Mouse (Mus musculus) telencephalon, adult 2 months (tissue): ENCODE measurements at regions not wholly inside any gene's neighbourhood (a gene's known extent, or its start where the extent isn't known, plus 50 kb on each side); places are given as distances from the start of the nearest gene placed in this dataset.

Source experiments
- DNase-seq: peaks from one replicate; pipeline ENCODE4 v3.0.0-alpha.2; 2011; ENCODE audit warnings: low read depth, low spot score

DNA sequence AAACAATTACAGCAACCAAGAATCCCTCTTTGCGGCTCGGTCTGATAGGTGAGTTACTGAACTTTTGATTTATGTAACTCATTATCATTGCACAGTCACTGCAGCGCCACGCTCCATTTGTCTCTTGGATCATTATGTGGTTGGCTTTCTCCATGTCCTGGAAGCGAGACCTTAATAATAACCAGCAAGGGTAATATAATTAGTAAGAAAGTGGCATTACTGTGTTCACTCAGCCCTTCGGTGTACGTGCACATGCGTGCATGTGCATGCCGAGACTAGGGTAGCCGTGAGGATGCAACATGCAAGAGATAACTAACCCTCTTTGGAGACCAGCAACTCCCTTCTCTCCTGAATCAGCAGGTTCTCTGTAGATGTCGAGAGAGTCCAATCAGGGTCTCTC, 114.9 kb upstream of the Camk1g start:
- no peak for DNase-seq

GRCm38 (mm10) chr1:193477298-193477697, 107.2 kb upstream of the Camk1g start:
- DNase-seq: no peak

- DNase-seq: no peak
Observed at GRCm38 (mm10) chr1:193476805-193477204, 106.7 kb upstream of the Camk1g start.

GRCm38 (mm10) chr1:193466306-193466705, 96.2 kb upstream of the Camk1g start:
- DNase-seq: no peak

DNA sequence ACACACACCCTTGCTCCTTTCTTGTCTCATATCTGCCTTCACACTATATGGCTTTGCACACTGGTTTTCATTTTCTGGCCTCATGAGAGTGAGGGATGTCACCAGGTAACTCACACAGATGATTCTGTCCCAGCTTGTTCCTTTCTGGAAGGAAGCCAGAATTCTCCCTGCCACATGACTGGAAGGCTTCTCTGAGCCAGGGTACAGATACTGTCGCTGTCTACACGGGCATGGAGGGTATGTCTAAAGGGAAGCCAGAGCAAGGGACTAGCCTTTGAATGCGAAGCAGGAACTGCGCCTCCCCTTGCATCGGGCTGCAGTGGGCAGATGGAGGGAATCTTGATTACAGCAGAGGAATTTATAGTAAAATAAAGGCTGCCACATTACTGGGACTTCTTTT, 89.6 kb upstream of the Camk1g start:
- DNase-seq: no peak

DNA sequence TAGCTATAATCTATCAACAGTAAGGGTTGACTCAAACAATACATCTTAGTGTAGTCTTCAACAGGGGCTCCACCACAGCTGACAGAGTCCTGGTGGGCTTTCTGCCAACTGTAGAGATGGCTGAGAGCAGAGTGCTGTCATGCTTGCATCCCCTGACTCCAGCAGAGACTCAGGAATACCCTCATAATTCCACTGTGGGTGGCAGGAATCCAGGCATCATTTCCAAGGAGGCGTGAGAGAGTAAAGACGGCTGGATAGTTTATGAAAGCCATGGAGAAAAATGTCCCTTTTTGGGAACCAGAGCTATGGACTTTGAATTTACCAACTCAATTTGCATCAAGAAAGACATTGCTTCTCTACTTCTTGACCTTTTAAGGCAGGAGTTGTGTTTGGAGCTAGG, 87.8 kb upstream of the Camk1g start:
- no peak for DNase-seq

GRCm38 (mm10) chr1:193453654-193454053, 83.6 kb upstream of the Camk1g start:
- peak; percentile 22 for DNase-seq

GRCm38 (mm10) chr1:193451471-193452135, 81.5 kb upstream of the Camk1g start:
- DNase-seq: no peak

DNA sequence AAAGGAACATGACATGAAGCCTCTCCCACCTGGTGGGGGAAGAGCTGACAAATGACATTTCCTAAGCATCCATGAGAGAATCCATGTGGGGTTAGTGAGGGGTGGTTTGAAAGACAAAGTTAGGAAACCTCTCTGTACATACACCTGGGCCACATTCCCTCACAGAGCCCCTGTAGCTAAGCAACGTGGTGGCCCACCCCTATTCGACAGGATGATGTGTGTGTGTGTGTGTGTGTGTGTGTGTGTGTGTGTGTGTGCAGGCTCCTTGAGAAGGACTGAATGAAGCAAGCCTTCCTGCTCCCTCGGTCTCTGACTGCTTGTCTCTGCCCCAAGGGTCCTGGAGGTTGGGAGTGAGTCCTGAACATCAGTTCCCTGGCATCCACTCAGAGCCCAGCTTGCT, 80.7 kb upstream of the Camk1g start:
- no peak for DNase-seq

- no peak for DNase-seq
Observed at GRCm38 (mm10) chr1:193450201-193450600, 80.1 kb upstream of the Camk1g start.

- DNase-seq: peak; percentile 50
Observed at GRCm38 (mm10) chr1:193449394-193450103, 79.5 kb upstream of the Camk1g start.

GRCm38 (mm10) chr1:193448793-193449393, 78.8 kb upstream of the Camk1g start:
- DNase-seq: no peak

- DNase-seq: peak; percentile 76
Observed at GRCm38 (mm10) chr1:193447647-193448046, 77.5 kb upstream of the Camk1g start.

GRCm38 (mm10) chr1:193443964-193444676, 74.0 kb upstream of the Camk1g start:
- peak; percentile 15 for DNase-seq

DNA sequence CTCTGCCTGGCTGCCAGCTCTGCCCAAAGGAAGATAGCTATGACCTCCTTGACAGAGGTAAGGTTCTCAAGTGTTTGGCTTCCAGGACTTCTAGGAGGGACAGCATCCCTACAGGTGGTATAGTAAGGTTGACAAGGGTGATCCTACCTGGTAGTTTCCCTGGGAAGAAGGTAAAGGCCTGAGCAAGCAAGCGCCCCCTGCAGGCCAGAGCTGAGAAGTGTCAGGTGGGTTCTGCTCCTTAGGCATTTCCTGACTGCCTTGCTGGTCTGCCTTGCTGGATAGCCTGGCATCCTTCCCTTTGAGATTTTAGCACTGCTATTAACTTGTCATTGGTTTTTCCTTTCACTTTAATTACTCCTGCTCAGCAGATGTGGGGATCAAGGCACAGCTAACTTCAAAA, 70.4 kb upstream of the Camk1g start:
- no peak for DNase-seq

DNA sequence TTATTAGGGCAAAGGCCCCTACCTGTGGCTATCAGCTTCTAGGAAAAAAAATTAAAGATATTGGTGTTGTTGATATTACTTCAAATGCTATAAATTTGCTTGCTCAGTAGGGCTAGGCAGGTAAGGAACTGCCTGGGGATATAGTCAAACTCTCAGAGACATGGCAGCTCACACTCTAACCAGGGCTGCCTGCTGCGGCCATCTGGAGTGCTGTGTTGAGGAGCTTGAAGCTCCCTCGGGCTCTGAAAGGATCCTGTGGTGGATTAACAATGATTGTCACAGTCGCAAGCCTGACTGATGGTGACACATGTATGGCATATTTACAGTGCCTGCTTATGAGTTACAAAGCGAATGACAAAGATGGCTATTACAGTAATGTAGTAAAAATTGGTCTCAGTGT, 64.2 kb upstream of the Camk1g start:
- no peak for DNase-seq

GRCm38 (mm10) chr1:193433493-193434021, 63.5 kb upstream of the Camk1g start:
- DNase-seq: peak; percentile 23

- DNase-seq: no peak
Observed at GRCm38 (mm10) chr1:193430231-193430630, 60.1 kb upstream of the Camk1g start.

GRCm38 (mm10) chr1:193423653-193424075, 53.6 kb upstream of the Camk1g start:
- DNase-seq: no peak

DNA sequence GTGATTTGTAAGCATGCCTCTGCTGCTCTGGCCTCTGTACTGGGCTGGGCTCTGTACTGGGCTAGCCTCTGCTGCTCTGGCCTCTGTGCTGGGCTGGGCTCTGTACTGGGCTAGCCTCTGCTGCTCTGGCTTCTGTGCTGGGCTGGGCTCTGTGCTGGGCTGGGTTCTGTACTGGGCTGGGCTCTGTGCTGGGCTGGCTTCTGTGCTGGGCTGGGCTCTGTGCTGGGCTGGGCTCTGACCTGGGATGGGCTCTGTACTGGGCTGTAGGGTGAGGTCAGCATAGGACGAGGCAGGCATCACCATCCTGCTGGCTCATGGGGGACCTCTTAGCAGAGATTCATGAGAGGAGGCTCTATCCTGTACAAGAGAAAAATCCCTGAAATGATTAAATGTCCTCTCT, 52.8 kb upstream of the Camk1g start:
- no peak for DNase-seq

DNA sequence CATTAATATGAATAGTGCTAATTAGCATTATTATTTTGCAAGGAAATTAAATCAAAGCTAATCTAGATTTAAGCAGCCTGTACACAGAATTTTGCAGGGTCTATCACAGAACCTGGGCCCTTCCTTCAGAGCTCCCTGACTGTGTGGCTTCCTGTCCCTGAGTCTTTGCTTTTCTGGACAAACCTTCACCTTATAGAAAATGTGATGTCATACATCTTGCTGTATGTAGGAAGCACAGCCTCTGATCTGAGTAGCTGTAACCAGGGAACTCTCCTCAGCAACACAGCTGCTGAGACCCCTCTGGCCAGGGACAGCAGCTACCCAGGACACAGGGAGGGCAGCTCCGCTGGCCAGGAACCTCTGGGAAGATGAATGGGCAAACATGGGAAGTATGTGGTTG, 51.7 kb upstream of the Camk1g start:
- DNase-seq: no peak

DNA sequence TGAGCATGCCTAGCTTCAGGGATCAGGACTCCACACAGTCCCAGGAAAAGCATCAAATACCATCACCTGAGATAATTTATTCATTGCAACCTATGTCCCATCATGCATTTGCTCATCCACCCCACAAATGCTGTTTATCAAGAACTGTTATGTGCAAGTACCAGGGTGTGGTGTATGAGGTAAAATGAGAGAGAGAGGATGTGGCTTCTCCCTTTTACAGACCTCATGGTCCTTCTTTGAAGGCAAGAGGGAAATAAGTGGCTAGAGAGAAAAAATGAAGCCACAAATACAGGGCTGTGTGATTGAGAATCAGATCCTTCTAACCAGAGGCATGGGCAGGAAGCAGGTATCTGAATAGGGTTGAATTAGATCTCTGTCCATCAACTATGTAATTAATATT, 51.3 kb upstream of the Camk1g start:
- no peak for DNase-seq
